Mouse (Mus musculus) heart, adult 8-10 months (tissue): ENCODE data around the gene Cyp2j5. TPM values are rescaled to one million over a fixed set of nuclear protein-coding genes. Genes with fewer than 3 reads are reported as not detected.
"Not testable (repeated sequence)": the region's sequence is repeated elsewhere in the genome, so short reads cannot be mapped to it uniquely, and the experiment has no call there.

Experiments used
- DNase-seq: peaks from one replicate; pipeline ENCODE4 v3.0.0; 2022; ENCODE audit warnings: low spot score
- total RNA-seq, 4 experiments: library from RNA; stranded (reverse); gene quantifications; 2 replicates each; pipeline ENCODE4 v1.2.4; 2022

The Cyp2j5 gene
- total RNA-seq = not detected

GRCm38 (mm10) chr4:96663991-96664390 lies at the start of gene Cyp2j5:
Gene Cyp2j5 (minus strand): TSS chr4:96664154.
- DNase-seq = no peak

- peak; percentile 33 for DNase-seq
These were observed 41.5 kb upstream of the Cyp2j5 start for GRCm38 (mm10) chr4:96705281-96705951.

DNA sequence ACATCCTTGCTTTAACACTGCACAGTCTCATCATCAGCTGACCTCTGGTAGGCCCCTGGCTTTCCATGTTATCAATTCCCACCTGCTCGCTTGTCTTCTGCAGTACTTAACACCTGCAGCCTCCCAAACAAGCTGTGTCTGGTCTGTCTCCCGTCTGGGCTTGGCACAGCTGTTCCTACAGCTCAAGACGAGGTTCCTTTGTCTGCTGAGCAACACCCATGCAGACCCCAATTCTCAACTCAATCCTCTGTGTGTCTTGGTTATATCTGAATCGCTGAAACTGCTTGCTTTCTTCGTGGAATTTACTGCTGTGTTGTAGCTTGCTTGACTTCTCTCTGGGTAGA lies 34.2 kb upstream of the Cyp2j5 start:
- DNase-seq = no peak

- DNase-seq = no peak
These were observed 33.7 kb upstream of the Cyp2j5 start for GRCm38 (mm10) chr4:96697511-96698217.

GRCm38 (mm10) chr4:96696614-96697360 lies 32.8 kb upstream of the Cyp2j5 start:
- DNase-seq = no peak

- no peak for DNase-seq
These were observed 23.4 kb upstream of the Cyp2j5 start for GRCm38 (mm10) chr4:96687358-96687803.

- DNase-seq = peak; percentile 26
These were observed 19.5 kb upstream of the Cyp2j5 start for GRCm38 (mm10) chr4:96683474-96683873.

GRCm38 (mm10) chr4:96680966-96681365 lies 17.0 kb upstream of the Cyp2j5 start:
- no peak for DNase-seq

GRCm38 (mm10) chr4:96680233-96680632 lies 16.3 kb upstream of the Cyp2j5 start:
- DNase-seq = peak; percentile 17

- no peak for DNase-seq
These were observed 907 bp upstream of the Cyp2j5 start for GRCm38 (mm10) chr4:96664668-96665454.

GRCm38 (mm10) chr4:96635455-96635854 lies 28.5 kb downstream of the Cyp2j5 start:
- DNase-seq = no peak

DNA sequence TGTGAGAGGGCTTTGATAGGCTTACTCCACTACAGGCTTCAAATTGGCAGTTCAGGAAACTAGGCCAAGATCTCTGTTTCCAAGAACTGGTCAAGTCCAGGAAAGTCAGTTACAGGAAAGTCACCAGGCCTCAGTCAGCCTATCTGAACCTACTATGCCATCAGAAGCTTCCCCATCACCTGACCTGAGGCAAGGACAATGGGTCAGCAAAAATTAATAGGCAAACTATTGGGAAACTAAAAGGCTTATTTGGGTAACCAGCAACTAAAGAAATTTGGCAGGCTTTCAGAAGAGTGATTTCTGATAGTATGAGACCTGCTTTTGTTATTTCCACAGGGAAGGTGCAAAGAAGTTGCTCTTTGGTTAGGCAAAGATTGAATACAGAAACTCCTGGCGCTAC lies 41.5 kb downstream of the Cyp2j5 start:
- DNase-seq = no peak

GRCm38 (mm10) chr4:96591791-96592150 lies 72.2 kb downstream of the Cyp2j5 start:
- no peak for DNase-seq

DNA sequence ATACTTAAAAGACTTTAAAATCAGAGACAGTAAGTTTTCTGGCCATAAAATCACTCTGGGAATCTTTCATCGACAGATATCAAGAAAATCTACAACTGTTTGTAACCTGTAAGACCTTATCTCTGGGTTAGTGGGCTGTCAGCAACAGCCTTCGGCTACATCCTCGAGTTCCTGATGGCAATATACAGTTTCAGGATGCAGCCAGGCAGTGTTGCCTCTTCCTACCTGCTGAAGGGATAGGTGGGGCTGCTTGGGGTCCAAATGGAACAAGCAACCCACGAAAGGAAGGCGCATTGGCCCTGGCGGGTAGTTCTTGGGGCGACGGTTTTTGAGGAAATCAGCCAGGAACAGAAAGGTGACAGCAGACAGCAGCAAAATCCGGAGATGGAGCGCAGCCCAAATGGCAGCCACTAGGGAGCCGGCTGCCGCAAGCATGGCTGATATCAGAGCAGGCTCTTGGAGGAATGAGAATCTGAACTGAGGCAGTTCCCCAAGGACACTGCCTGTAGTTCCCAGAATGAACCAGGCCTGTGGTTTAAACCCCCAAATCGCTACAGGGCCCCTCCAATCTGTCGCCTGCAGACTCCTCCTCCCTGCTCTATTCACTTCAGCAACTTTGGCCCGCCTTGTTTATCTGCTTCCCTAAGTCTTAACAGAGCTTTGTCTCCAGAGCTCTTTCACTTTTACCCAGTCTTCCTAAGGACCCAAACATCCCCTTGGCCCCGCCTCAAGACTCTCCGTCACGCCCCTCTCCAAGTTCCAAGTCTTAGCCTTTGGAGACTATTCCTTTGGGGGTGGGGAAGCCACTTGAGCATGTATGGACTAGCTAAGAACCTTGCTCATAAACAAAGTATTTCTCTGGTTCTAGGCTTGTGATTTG lies 72.8 kb downstream of the Cyp2j5 start, which contains the start of gene Cyp2j9:
TSS of gene Cyp2j9 (minus strand) at position 668 of the 880 bp plus-strand sequence.
- peak; percentile 90 for DNase-seq

DNA sequence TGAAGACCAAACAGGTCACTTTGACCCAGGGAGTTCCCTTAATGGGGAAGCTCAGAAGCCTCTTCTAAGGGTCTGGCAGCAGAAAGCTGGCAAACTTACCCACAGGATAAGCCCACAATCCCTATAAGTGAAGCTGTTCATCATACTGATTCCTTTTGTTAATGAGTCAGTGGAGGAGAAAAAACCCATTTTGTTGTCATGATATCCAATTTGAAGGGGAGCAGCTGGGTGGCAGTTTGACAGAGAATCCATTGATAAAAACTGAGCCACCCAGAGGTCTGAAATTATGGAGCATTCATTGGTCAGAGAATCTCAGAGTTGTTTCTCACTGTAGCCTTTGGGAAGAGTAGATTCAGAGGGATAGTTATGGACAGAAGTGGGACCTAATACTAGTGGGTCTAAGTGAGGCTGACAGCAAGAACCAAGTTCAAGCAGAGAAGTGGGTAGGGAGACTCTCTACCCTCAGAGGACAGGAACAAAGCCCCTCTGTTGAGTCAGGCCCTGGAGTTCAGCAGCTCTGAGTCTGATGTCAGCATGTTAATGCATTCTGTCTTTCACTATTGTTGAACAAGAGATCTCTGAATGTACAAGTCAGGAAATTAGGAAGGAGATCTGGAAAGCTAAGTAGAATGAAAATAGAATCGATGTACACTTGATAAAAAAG lies 82.4 kb downstream of the Cyp2j5 start:
- DNase-seq = no peak

- not testable (repeated sequence) for DNase-seq
These were observed 83.6 kb downstream of the Cyp2j5 start for GRCm38 (mm10) chr4:96580351-96580750.
